Mouse (Mus musculus): ENCODE measurements around the gene Wnt5b.

DNA sequence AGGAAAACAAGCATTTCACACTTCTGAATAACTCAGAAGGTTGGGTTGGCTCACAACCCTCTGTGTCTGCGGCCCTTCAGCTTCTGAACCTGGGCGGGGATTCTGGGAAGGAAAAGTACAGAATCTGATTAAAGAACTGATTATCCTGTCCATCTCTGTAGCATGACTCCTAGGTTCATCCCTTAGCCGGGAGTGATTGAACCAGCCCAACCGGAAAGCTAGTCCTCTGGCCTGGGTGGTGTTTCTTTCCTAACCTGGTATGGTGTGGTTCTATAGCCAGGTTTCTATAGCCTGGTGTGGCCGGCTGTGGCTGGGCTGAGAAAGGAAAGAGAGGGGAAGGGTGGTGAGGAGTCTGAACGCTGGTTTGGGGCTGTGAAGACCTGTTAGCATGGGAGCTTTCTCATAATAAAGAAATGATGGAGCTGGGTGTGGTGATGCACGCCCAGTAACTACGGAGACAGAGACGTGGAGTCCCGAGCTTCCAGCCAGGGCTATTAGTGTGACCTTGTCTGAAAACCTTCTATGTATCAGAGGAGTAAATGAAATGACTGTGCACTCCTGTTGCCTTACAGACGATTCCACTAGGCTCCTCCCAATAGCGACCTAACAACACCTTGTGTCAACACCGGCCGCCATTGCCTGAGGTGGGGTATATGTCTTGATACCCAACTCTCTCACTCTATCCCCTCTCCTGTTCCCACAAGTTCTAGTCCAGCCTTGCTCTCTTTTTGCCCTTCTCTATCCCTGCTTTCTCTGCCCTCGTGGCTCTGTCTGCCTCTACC is 129.7 kb downstream of the Wnt5b start:
- no peak for TF ChIP-seq MAFK (IDR thresholded peaks at IDR 0.05; ENCODE audit: insufficient read depth, low read depth, low read length)
- no peak for TF ChIP-seq HCFC1 (IDR thresholded peaks at IDR 0.05; ENCODE audit: borderline replicate concordance, insufficient read depth, low read length)
